8 mouse cellular contexts compared by ENCODE assay signal in genomic region chr7:38167724-38168141, GRCm38 (mm10). TPM values are rescaled to one million over a fixed set of nuclear protein-coding genes. Genes with fewer than 3 reads are reported as not detected.
A peak's percentile ranks its signal among the peaks of the same experiment; 100 is the strongest.
DNase-seq lines count a peak whose midpoint lies in the region; ATAC-seq lines count a peak whose summit lies in the region.

No protein-coding gene starts in this region.

- no peak for ATAC-seq in midbrain, embryonic 16.5 days
- ATAC-seq in forebrain, embryonic 16.5 days = peak; percentile 70
- ATAC-seq in intestine, embryonic 14.5 days (replicated peaks; ENCODE audit: low FRiP score, low TSS enrichment, low read depth) = no peak
- no peak for ATAC-seq in limb, embryonic 12.5 days (ENCODE audit: insufficient number of reproducible peaks, insufficient read depth, low FRiP score, low TSS enrichment, low read depth)
- peak; percentile 57; the same call in 1 of the 2 replicates for ATAC-seq in midbrain, embryonic 15.5 days (replicated peaks)
- ATAC-seq in inflammation-experienced regulatory T-cells, adult 6 months = no peak

- H3K4me2 ChIP-seq in midbrain, embryonic 16.5 days (ENCODE audit: low read length) = no peak overlapping the region
- H3K4me2 ChIP-seq in forebrain, embryonic 16.5 days (ENCODE audit: low read length) = no peak overlapping the region
- H3K4me2 ChIP-seq in intestine, embryonic 14.5 days (ENCODE audit: low read length) = peak overlapping the region; percentile 45
- peak overlapping the region; percentile 31; the same call in 1 of the 2 replicates for H3K4me2 ChIP-seq in limb, embryonic 12.5 days
- peak overlapping the region; percentile 15; the same call in 1 of the 2 replicates for H3K4me2 ChIP-seq in midbrain, embryonic 15.5 days

- H3K4me3 ChIP-seq in midbrain, embryonic 10.5 days = no peak overlapping the region
- no peak overlapping the region for H3K4me3 ChIP-seq in midbrain, embryonic 16.5 days (ENCODE audit: low read depth, low read length)
- no peak overlapping the region for H3K4me3 ChIP-seq in forebrain, embryonic 16.5 days (replicated peaks; ENCODE audit: low read length)
- H3K4me3 ChIP-seq in intestine, embryonic 14.5 days (ENCODE audit: low read depth, low read length) = peak overlapping the region; percentile 11; the same call in 1 of the 2 replicates
- no peak overlapping the region for H3K4me3 ChIP-seq in limb, embryonic 12.5 days (replicated peaks)
- no peak overlapping the region for H3K4me3 ChIP-seq in midbrain, embryonic 15.5 days

- H3K27ac ChIP-seq in midbrain, embryonic 10.5 days (replicated peaks) = no peak overlapping the region
- no peak overlapping the region for H3K27ac ChIP-seq in midbrain, embryonic 16.5 days (ENCODE audit: low read length)
- H3K27ac ChIP-seq in forebrain, embryonic 16.5 days (ENCODE audit: low read length) = no peak overlapping the region
- H3K27ac ChIP-seq in intestine, embryonic 14.5 days (ENCODE audit: low read depth) = no peak overlapping the region
- H3K27ac ChIP-seq in limb, embryonic 12.5 days = no peak overlapping the region
- H3K27ac ChIP-seq in midbrain, embryonic 15.5 days = no peak overlapping the region

- whole genome bisulfite sequencing in midbrain, embryonic 10.5 days = 25% methylated on average over 11 of the region's 11 CpGs
- WGBS in midbrain, embryonic 16.5 days = 18% methylated on average over 11 of the region's 11 CpGs
- 15% methylated on average over 11 of the region's 11 CpGs for WGBS in forebrain, embryonic 16.5 days
- 13% methylated on average over 11 of the region's 11 CpGs for WGBS in intestine, embryonic 14.5 days
- 15% methylated on average over 11 of the region's 11 CpGs for WGBS in limb, embryonic 12.5 days
- 20% methylated on average over 11 of the region's 11 CpGs for WGBS in midbrain, embryonic 15.5 days

- no peaks in the 10 kb centered on the region for H3K36me3 ChIP-seq in midbrain, embryonic 10.5 days
- no peaks in the 10 kb centered on the region for H3K36me3 ChIP-seq in midbrain, embryonic 16.5 days (ENCODE audit: control insufficient read depth, insufficient read depth, low read length)
- H3K36me3 ChIP-seq in forebrain, embryonic 16.5 days (ENCODE audit: control insufficient read depth, insufficient read depth) = no peaks in the 10 kb centered on the region
- no peaks in the 10 kb centered on the region for H3K36me3 ChIP-seq in intestine, embryonic 14.5 days (ENCODE audit: control insufficient read depth, insufficient read depth, low read length)
- H3K36me3 ChIP-seq in limb, embryonic 12.5 days = no peaks in the 10 kb centered on the region
- H3K36me3 ChIP-seq in midbrain, embryonic 15.5 days (replicated peaks) = no peaks in the 10 kb centered on the region

- no peaks in the 10 kb centered on the region for H3K27me3 ChIP-seq in midbrain, embryonic 10.5 days (ENCODE audit: low read depth, poor library complexity, severe bottlenecking)
- no peaks in the 10 kb centered on the region for H3K27me3 ChIP-seq in midbrain, embryonic 16.5 days (ENCODE audit: control insufficient read depth, insufficient read depth, low read depth, low read length)
- no peaks in the 10 kb centered on the region for H3K27me3 ChIP-seq in forebrain, embryonic 16.5 days (replicated peaks; ENCODE audit: control insufficient read depth, insufficient read depth, low read length)
- H3K27me3 ChIP-seq in intestine, embryonic 14.5 days (replicated peaks; ENCODE audit: control insufficient read depth, insufficient read depth, low read length) = no peaks in the 10 kb centered on the region
- peaks cover 6% of the 10 kb centered on the region; the same call in 1 of the 2 replicates for H3K27me3 ChIP-seq in limb, embryonic 12.5 days
- H3K27me3 ChIP-seq in midbrain, embryonic 15.5 days (replicated peaks) = no peaks in the 10 kb centered on the region

- peak; percentile 50 for DNase-seq in midbrain, embryonic 10.5 days (ENCODE audit: low spot score)
- peak; percentile 89 for DNase-seq in brain, adult 2 months (ENCODE audit: low read depth, low spot score)
- DNase-seq in intestine, embryonic 14.5 days (ENCODE audit: low spot score) = peak; percentile 72

- 0 out of 2 replicates have a peak, but pooled peaks cover 4% of the 10 kb centered on the region for H3K9me3 ChIP-seq in midbrain, embryonic 10.5 days (replicated peaks)
- H3K9me3 ChIP-seq in midbrain, embryonic 16.5 days (replicated peaks; ENCODE audit: control insufficient read depth, low read length, poor library complexity, severe bottlenecking) = no peaks in the 10 kb centered on the region
- no peaks in the 10 kb centered on the region for H3K9me3 ChIP-seq in forebrain, embryonic 16.5 days (ENCODE audit: control insufficient read depth, low read length)
- H3K9me3 ChIP-seq in intestine, embryonic 14.5 days (ENCODE audit: control insufficient read depth, low read length) = no peaks in the 10 kb centered on the region
- no peaks in the 10 kb centered on the region for H3K9me3 ChIP-seq in limb, embryonic 12.5 days
- no peaks in the 10 kb centered on the region for H3K9me3 ChIP-seq in midbrain, embryonic 15.5 days

- no peak overlapping the region for H3K9ac ChIP-seq in midbrain, embryonic 16.5 days (ENCODE audit: low read depth, low read length)
- no peak overlapping the region for H3K9ac ChIP-seq in forebrain, embryonic 16.5 days (replicated peaks; ENCODE audit: low read depth, low read length)
- H3K9ac ChIP-seq in intestine, embryonic 14.5 days (ENCODE audit: low read length) = no peak overlapping the region
- no peak overlapping the region for H3K9ac ChIP-seq in limb, embryonic 12.5 days (replicated peaks)
- no peak overlapping the region for H3K9ac ChIP-seq in midbrain, embryonic 15.5 days

- peaks cover 6% of the 10 kb centered on the region for H3K4me1 ChIP-seq in midbrain, embryonic 10.5 days
- H3K4me1 ChIP-seq in midbrain, embryonic 16.5 days (ENCODE audit: control insufficient read depth, insufficient read depth, low read length) = no peaks in the 10 kb centered on the region
- 0 out of 2 replicates have a peak, but pooled peaks cover 5% of the 10 kb centered on the region for H3K4me1 ChIP-seq in forebrain, embryonic 16.5 days (replicated peaks; ENCODE audit: control insufficient read depth, insufficient read depth, low read length)
- H3K4me1 ChIP-seq in intestine, embryonic 14.5 days (replicated peaks; ENCODE audit: control insufficient read depth, insufficient read depth, low read length) = no peaks in the 10 kb centered on the region; the same call in 1 of the 2 replicates
- H3K4me1 ChIP-seq in limb, embryonic 12.5 days (replicated peaks) = peaks cover 6% of the 10 kb centered on the region; the same call in 1 of the 2 replicates
- H3K4me1 ChIP-seq in midbrain, embryonic 15.5 days = no peaks in the 10 kb centered on the region

RNA-seq across cellular contexts. Expression of gene 1600014C10Rik, which starts 15.3 kb away (rescaled TPM):
- polyA plus RNA-seq in midbrain, embryonic 10.5 days (2016; fragmentation: Nextera tagmentation; extraction: Ambion mirVana) = 14.3 and 16.3 TPM in 2 replicates
- polyA plus RNA-seq in midbrain, embryonic 16.5 days (2015; fragmentation: Nextera tagmentation; extraction: Ambion mirVana) = 33.4 and 36.2 TPM in 2 replicates
- 17.7 and 18.7 TPM in 2 replicates for polyA plus RNA-seq in forebrain, embryonic 16.5 days (2015; fragmentation: Nextera tagmentation; extraction: Ambion mirVana)
- polyA plus RNA-seq in intestine, embryonic 14.5 days (2014; fragmentation: Nextera tagmentation; extraction: Ambion mirVana) = 13.3 and 13.7 TPM in 2 replicates
- polyA plus RNA-seq in limb, embryonic 12.5 days (2016; fragmentation: Nextera tagmentation; extraction: Ambion mirVana) = 15.1 and 15.6 TPM in 2 replicates
- 29.5 and 31.9 TPM in 2 replicates for polyA plus RNA-seq in midbrain, embryonic 15.5 days (2015; fragmentation: Nextera tagmentation; extraction: Ambion mirVana)
- polyA plus RNA-seq in inflammation-experienced regulatory T-cells, adult 6 months (2017; shearing (Covaris generic)) = 100 to 1,000 TPM in 2 of 3 experiments, 10 to 100 TPM in 1; 87.7 to 147 (median 136) TPM

Comparison
In these comparisons a context has a peak if more than half of its experiments do, and no peak if none do; other contexts are left out.
1. ATAC-seq: peak in forebrain, embryonic 16.5 days (single experiment) and midbrain, embryonic 15.5 days (single experiment); none in midbrain, embryonic 16.5 days (single experiment), intestine, embryonic 14.5 days (single experiment), limb, embryonic 12.5 days (single experiment) and inflammation-experienced regulatory T-cells, adult 6 months (single experiment).
2. H3K4me2 ChIP-seq: peak in intestine, embryonic 14.5 days (single experiment), limb, embryonic 12.5 days (single experiment) and midbrain, embryonic 15.5 days (single experiment); none in midbrain, embryonic 16.5 days (single experiment) and forebrain, embryonic 16.5 days (single experiment).
3. Peak in every context shown above with its lines, with median percentiles within 50 percentile points of each other: DNase-seq.